Mouse (Mus musculus) embryo, embryonic 10 days (tissue): ENCODE results near the gene Otof.

ENCODE experiments used
- DNase-seq: peaks from one replicate; pipeline ENCODE4 v3.0.0-alpha.2; 2015; ENCODE audit warnings: low spot score

Gene Otof

GRCm38 (mm10) chr5:30423572-30424244 lies 38.0 kb downstream of the Otof start:
- peak; percentile 55 for DNase-seq

DNA sequence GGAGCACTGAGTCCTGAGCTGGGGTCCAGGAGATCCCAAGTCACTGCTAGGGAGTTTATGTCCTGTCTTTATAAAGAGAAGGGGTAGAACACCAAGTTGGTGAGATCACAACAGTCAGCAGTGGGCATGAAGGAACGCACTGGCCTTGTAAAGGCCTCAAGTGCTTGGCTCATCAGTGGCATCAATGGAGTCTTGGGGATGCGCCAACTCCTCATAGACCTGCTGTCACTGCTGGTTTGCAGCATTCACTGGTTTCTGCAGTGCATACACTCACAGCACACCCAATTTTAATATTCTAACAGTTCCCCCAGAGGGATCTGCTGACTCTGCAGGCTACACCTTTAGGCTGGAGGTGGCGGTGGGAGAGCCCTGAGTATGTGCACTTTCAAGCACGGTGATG lies 38.6 kb downstream of the Otof start:
- no peak for DNase-seq

DNA sequence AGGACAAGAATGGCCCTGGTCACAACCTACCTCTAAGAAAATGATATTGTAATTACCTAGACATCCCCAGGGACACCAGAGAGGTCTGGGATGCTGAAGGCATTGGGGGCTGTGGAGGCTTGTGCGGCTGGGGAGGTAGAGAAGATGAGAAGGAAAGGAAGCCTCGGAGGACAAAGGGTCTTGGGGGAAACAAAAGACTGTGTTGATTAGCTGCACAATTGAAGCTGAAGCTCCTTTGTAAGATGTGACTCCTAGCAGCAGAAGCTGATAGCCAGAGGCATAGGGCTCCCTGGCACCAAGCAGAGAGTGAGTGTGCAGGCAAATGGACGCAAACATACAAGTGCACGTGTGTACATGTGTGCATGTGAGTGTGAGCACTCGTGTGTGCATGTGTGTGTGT lies 45.1 kb downstream of the Otof start:
- DNase-seq: no peak

- no peak for DNase-seq
Observed at GRCm38 (mm10) chr5:30415876-30416275, 45.9 kb downstream of the Otof start.

GRCm38 (mm10) chr5:30415381-30415780 lies 46.4 kb downstream of the Otof start:
- no peak for DNase-seq

GRCm38 (mm10) chr5:30411524-30411923 lies 50.2 kb downstream of the Otof start:
- no peak for DNase-seq

DNA sequence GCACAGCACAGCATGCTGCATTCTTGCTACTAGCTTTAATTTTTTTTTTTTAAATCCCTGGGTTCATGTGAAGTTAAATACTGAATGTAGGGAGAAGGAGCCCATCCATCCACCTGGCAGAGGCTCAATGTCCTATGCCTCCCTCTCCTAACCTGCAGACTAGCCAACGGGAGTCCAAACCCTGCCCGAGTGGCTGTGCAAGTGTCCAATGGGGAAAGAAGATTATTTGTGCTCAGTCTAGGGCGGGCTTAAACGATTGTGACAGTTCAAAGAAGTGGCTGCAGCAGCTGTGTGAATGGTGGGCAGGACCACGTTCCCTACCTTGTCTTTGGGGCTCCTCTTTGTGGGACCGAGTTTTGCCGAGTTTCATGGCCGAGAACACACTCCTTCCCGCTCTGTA lies 54.9 kb downstream of the Otof start:
- peak; percentile 59 for DNase-seq

- peak; percentile 60 for DNase-seq
Observed at GRCm38 (mm10) chr5:30401165-30401564, 60.6 kb downstream of the Otof start.

DNA sequence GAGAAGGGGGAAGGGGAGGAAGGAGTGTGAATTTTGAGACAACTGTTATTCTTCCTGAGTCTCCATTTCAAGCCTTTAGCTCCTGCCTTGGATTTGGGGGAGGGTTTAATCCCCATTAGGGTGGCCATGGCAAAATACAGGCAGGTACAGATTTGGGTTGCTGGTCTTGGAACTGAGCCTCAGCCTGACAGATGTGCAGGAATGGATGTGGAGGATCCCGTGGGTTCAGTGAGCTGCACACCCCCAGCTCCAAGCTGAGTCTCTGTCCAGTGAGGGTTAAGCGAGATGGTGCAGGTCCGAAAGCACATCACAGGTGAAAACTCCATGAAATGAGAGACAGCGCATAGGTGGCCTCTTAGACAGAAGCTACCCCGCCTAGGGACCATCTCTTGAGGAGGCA lies 61.2 kb downstream of the Otof start:
- no peak for DNase-seq

- peak; percentile 90 for DNase-seq
Observed at GRCm38 (mm10) chr5:30391473-30391872, 70.3 kb downstream of the Otof start.

- DNase-seq: no peak
Observed at GRCm38 (mm10) chr5:30389836-30390235, 71.9 kb downstream of the Otof start.

GRCm38 (mm10) chr5:30387726-30388125 lies 74.0 kb downstream of the Otof start:
- DNase-seq: no peak

- peak; percentile 59 for DNase-seq
Observed at GRCm38 (mm10) chr5:30382876-30383275, 78.9 kb downstream of the Otof start.

GRCm38 (mm10) chr5:30369426-30369825 lies 92.3 kb downstream of the Otof start:
- DNase-seq: no peak

GRCm38 (mm10) chr5:30367405-30367804 lies 94.3 kb downstream of the Otof start:
- no peak for DNase-seq

DNA sequence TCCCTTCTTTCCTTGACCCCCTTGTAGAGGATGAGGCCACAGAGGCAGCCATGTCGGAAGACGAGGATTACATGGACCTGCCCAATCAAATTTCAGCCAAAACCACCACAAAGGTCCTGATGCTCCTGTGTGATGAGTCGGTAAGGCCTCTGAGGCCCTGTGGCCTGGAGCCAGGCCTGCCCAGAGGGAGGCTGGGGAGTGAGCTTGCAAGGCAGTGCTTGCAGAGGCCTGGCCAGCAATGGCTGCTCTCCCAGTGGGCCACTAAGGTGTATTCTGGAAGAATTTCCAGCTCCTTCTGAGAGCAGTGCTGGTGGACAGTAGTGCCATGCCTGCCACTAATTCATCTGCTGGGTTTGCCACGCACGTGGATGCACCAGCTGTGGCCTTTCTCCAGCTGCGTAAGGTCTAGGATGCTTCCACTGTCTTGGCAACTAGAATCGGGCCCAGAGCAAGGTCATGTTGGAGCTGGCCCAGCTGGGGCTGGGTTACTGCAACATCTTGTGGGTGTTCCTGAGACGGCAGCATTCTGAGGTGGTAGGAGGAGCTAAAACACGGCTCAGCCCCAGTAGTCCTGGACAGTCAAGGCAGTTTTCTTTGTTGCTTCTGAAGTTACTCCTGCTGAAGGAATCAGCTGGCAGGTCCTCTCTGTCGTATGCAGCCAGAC lies 103.2 kb downstream of the Otof start:
- DNase-seq: no peak

- DNase-seq: no peak
Observed at GRCm38 (mm10) chr5:30356647-30357046, 105.1 kb downstream of the Otof start.

- no peak for DNase-seq
Observed at GRCm38 (mm10) chr5:30355559-30356159, 106.1 kb downstream of the Otof start.

DNA sequence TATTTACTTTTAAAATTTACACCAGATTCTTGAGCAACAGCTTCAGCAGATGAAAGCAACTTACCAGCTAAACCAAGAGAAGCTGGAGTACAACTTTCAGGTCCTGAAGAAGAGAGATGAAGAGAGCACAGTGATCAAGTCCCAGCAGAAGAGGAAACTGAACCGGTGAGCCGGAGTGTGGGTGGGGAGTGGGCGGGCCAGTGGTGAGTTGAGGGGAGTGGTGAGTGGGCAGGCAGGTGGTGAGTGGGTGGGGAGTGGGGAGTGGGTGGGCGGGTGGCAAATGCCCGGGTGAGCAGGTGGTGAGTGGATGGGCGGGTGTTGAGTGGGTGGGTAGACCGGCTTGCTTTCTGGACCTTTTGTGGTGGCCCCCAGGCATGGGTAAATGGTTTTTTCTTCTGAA lies 106.6 kb downstream of the Otof start:
- no peak for DNase-seq

DNA sequence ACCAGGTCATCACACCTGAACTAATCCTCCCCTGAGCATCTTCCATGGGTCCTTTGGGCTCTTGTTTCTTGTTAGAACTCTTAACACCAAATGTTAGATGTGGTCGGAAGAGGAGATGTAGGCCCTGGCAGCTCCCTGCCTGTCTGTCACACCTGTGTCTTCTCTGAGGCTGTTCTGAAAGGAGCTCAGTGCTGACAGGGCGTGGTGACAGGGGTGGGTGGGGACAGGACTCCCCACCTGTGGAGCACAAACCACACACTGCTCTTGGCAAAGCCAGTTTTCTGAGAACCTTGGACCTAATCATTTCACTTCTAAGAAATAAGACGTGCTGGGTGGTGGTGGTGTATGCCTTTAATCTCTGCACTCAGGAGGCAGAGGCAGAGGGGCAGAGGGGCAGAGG lies 108.1 kb downstream of the Otof start:
- no peak for DNase-seq

GRCm38 (mm10) chr5:30343886-30344285 lies 117.8 kb downstream of the Otof start:
- no peak for DNase-seq

DNA sequence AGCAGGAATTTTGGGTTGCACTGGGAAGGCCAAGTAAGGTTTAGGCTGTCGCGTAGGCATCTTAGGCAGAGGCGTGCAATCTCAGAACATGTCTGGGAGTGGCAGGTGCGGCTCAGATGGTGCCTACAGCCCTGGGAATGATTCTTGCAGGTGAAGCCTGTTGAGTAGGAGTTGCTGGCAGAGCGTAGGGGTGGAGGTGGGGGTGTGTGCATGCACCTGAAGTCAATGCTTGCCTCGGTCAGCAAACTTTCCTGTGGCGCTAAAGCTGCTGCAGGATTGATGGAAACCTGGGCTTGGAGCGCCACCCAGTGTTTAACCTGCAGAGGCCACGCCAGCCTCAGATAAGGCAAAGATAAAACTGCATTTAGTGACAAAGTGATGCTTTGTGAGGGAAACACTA lies 118.6 kb downstream of the Otof start:
- DNase-seq: peak; percentile 87

DNA sequence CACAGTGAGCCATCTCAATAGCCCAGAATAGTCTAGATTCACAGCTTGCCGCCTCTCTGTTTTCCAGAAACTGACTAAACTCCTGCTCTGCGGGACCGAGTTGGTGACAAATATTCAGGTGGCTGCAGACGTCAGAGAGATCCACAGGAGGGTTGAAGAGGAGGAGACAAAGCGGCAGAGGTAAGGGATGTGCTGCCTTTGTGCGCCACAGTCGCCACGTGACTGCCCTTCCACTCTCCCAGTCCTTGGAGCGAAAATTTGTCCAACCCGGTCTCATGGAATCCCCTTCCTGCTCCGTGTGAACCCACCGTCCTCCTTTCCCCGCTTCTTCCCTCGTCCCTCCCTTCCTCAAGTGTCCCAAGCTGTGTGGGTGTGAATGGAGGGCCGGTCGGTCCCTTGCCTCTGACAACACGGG lies 119.1 kb downstream of the Otof start:
- peak; percentile 25 for DNase-seq
